Mouse (Mus musculus): ENCODE measurements around the gene Tmem151a. TPM values are rescaled to one million over a fixed set of nuclear protein-coding genes. Genes with fewer than 3 reads are reported as not detected.
A peak's percentile ranks its signal among the peaks of the same experiment; 100 is the strongest.

Tmem151a gene
- polyA plus RNA-seq, 1 experiment: 102 TPM

GRCm38 (mm10) chr19:5071077-5071476 is 14.3 kb downstream of the Tmem151a start:
- 48% methylated on average over 11 of the region's 11 CpGs for WGBS
- no peak for DNase-seq
- no peak for TF ChIP-seq POLR2A (IDR thresholded peaks at IDR 0.05; ENCODE audit: borderline replicate concordance, insufficient read depth, low read length)
- TF ChIP-seq CTCF (IDR thresholded peaks at IDR 0.05; ENCODE audit: borderline replicate concordance, insufficient read depth, low read depth, low read length): no peak
- Histone ChIP-seq H3K27me3 (ENCODE audit: control insufficient read depth, insufficient read depth, low read length) (no peaks in the 10 kb centered on the region), H3K4me3 (replicated peaks; ENCODE audit: insufficient read depth, low read depth, low read length) (no peak overlapping the region), H3K27ac (ENCODE audit: insufficient read depth, low read length) (no peak overlapping the region), H3K4me1 (ENCODE audit: control insufficient read depth, insufficient read depth, low read length) (peaks cover 10% of the 10 kb centered on the region)

GRCm38 (mm10) chr19:5069978-5070377 is 15.4 kb downstream of the Tmem151a start:
- WGBS: 86% methylated on average over 7 of the region's 7 CpGs
- no peaks in the 10 kb centered on the region for H3K27me3 ChIP-seq (ENCODE audit: control insufficient read depth, insufficient read depth, low read length)

GRCm38 (mm10) chr19:5069486-5069885 is 15.8 kb downstream of the Tmem151a start:
- DNase-seq: no peak
- H3K27me3 ChIP-seq (ENCODE audit: control insufficient read depth, insufficient read depth, low read length): no peaks in the 10 kb centered on the region
- H3K4me1 ChIP-seq (ENCODE audit: control insufficient read depth, insufficient read depth, low read length): peaks cover 10% of the 10 kb centered on the region
- TF ChIP-seq CTCF (IDR thresholded peaks at IDR 0.05; ENCODE audit: borderline replicate concordance, insufficient read depth, low read depth, low read length): no peak
- no peak for TF ChIP-seq POLR2A (IDR thresholded peaks at IDR 0.05; ENCODE audit: borderline replicate concordance, insufficient read depth, low read length)
- H3K27ac ChIP-seq (ENCODE audit: insufficient read depth, low read length): no peak overlapping the region
- WGBS: 88% methylated on average over 5 of the region's 5 CpGs
- no peak overlapping the region for H3K4me3 ChIP-seq (replicated peaks; ENCODE audit: insufficient read depth, low read depth, low read length)

More at GRCm38 (mm10) chr19:5069978-5070377, 15.4 kb downstream of the Tmem151a start:
- no peak overlapping the region for H3K4me3 ChIP-seq (replicated peaks; ENCODE audit: insufficient read depth, low read depth, low read length)
- H3K27ac ChIP-seq (ENCODE audit: insufficient read depth, low read length): no peak overlapping the region
- peaks cover 10% of the 10 kb centered on the region for H3K4me1 ChIP-seq (ENCODE audit: control insufficient read depth, insufficient read depth, low read length)
- no peak for DNase-seq
- TF ChIP-seq POLR2A (IDR thresholded peaks at IDR 0.05; ENCODE audit: borderline replicate concordance, insufficient read depth, low read length) (no peak), CTCF (IDR thresholded peaks at IDR 0.05; ENCODE audit: borderline replicate concordance, insufficient read depth, low read depth, low read length) (no peak)

- 14% methylated on average over 21 of the region's 21 CpGs for WGBS
- no peak for DNase-seq
- TF ChIP-seq CTCF (IDR thresholded peaks at IDR 0.05; ENCODE audit: borderline replicate concordance, insufficient read depth, low read depth, low read length) (0 out of 2 replicates have a peak, but pooled peaks have one; percentile 15), POLR2A (IDR thresholded peaks at IDR 0.05; ENCODE audit: borderline replicate concordance, insufficient read depth, low read length) (no peak)
- Histone ChIP-seq H3K27me3 (ENCODE audit: control insufficient read depth, insufficient read depth, low read length) (no peaks in the 10 kb centered on the region), H3K27ac (ENCODE audit: insufficient read depth, low read length) (no peak overlapping the region), H3K4me3 (replicated peaks; ENCODE audit: insufficient read depth, low read depth, low read length) (peak overlapping the region; percentile 29), H3K4me1 (ENCODE audit: control insufficient read depth, insufficient read depth, low read length) (peaks cover 10% of the 10 kb centered on the region)
Observed at GRCm38 (mm10) chr19:5068570-5069234, 16.6 kb downstream of the Tmem151a start.

GRCm38 (mm10) chr19:5067867-5068569 is 17.3 kb downstream of the Tmem151a start, which contains the start of gene Cd248:
TSS of gene Cd248 (plus strand) at chr19:5068078.
- TF ChIP-seq POLR2A (IDR thresholded peaks at IDR 0.05; ENCODE audit: borderline replicate concordance, insufficient read depth, low read length) (no peak), CTCF (IDR thresholded peaks at IDR 0.05; ENCODE audit: borderline replicate concordance, insufficient read depth, low read depth, low read length) (no peak)
- peaks cover 10% of the 10 kb centered on the region for H3K4me1 ChIP-seq (ENCODE audit: control insufficient read depth, insufficient read depth, low read length)
- 1% methylated on average over 56 of the region's 56 CpGs for WGBS
- no peak within 1 kb of the TSS for H3K27ac ChIP-seq (ENCODE audit: insufficient read depth, low read length)
- no peak for DNase-seq
- no peaks in the 10 kb centered on the region for H3K27me3 ChIP-seq (ENCODE audit: control insufficient read depth, insufficient read depth, low read length)
- H3K4me3 ChIP-seq (replicated peaks; ENCODE audit: insufficient read depth, low read depth, low read length): peak within 1 kb of the TSS; percentile 29

- no peak for DNase-seq
- no peaks in the 10 kb centered on the region for H3K27me3 ChIP-seq (ENCODE audit: control insufficient read depth, insufficient read depth, low read length)
- 50% methylated on average over 15 of the region's 15 CpGs for WGBS
- TF ChIP-seq POLR2A (IDR thresholded peaks at IDR 0.05; ENCODE audit: borderline replicate concordance, insufficient read depth, low read length): no peak
- no peak for TF ChIP-seq CTCF (IDR thresholded peaks at IDR 0.05; ENCODE audit: borderline replicate concordance, insufficient read depth, low read depth, low read length)
- no peak overlapping the region for H3K4me3 ChIP-seq (replicated peaks; ENCODE audit: insufficient read depth, low read depth, low read length)
- no peak overlapping the region for H3K27ac ChIP-seq (ENCODE audit: insufficient read depth, low read length)
- peaks cover 10% of the 10 kb centered on the region for H3K4me1 ChIP-seq (ENCODE audit: control insufficient read depth, insufficient read depth, low read length)
Observed at GRCm38 (mm10) chr19:5067040-5067799, 18.1 kb downstream of the Tmem151a start.

- 64% methylated on average over 7 of the region's 7 CpGs for WGBS
- no peaks in the 10 kb centered on the region for H3K27me3 ChIP-seq (ENCODE audit: control insufficient read depth, insufficient read depth, low read length)
- peaks cover 10% of the 10 kb centered on the region for H3K4me1 ChIP-seq (ENCODE audit: control insufficient read depth, insufficient read depth, low read length)
- no peak for DNase-seq
- H3K27ac ChIP-seq (ENCODE audit: insufficient read depth, low read length): no peak overlapping the region
- no peak overlapping the region for H3K4me3 ChIP-seq (replicated peaks; ENCODE audit: insufficient read depth, low read depth, low read length)
- no peak for TF ChIP-seq POLR2A (IDR thresholded peaks at IDR 0.05; ENCODE audit: borderline replicate concordance, insufficient read depth, low read length)
- no peak for TF ChIP-seq CTCF (IDR thresholded peaks at IDR 0.05; ENCODE audit: borderline replicate concordance, insufficient read depth, low read depth, low read length)
Observed at GRCm38 (mm10) chr19:5065104-5065503, 20.2 kb downstream of the Tmem151a start.
